Mouse (Mus musculus) midbrain, embryonic 11.5 days (tissue): Measurements from ENCODE around the gene Sgip1. TPM values are rescaled to one million over a fixed set of nuclear protein-coding genes. Genes with fewer than 3 reads are reported as not detected.

ENCODE experiments used
- ATAC-seq: fragments of 200-750 bp; cut with Nextera tagmentation; 2 replicates; pipeline ENCODE4 v1.8.0; 2017; ENCODE audit warnings: moderate TSS enrichment, moderate library complexity; ENCODE audit not compliant: low FRiP score
- DNase-seq: peaks from one replicate; pipeline ENCODE4 v3.0.0; 2015; ENCODE audit warnings: low spot score; ENCODE audit errors: missing footprints
- H3K27ac ChIP-seq: fragments of 300-500 bp; sonication (generic); 2 replicates; pipeline ENCODE4 v1.5.1; 2014; ENCODE audit warnings: low read depth, low read length
- H3K27me3 ChIP-seq: fragments of 300-500 bp; sonication (generic); 2 replicates; pipeline ENCODE4 v1.6.1; 2014; ENCODE audit warnings: mild to moderate bottlenecking, low read length, moderate library complexity, mixed read lengths; ENCODE audit not compliant: control insufficient read depth, insufficient read depth
- H3K36me3 ChIP-seq: fragments of 300-500 bp; sonication (generic); 2 replicates; pipeline ENCODE4 v1.6.1; 2014; ENCODE audit warnings: mild to moderate bottlenecking, low read length, moderate library complexity, mixed read lengths; ENCODE audit not compliant: control insufficient read depth, insufficient read depth
- H3K4me1 ChIP-seq: fragments of 300-500 bp; sonication (generic); 2 replicates; pipeline ENCODE4 v1.6.1; 2014; ENCODE audit warnings: low read length; ENCODE audit not compliant: control insufficient read depth, insufficient read depth
- H3K4me2 ChIP-seq: fragments of 300-500 bp; sonication (generic); 2 replicates; pipeline ENCODE4 v1.6.1; 2014; ENCODE audit warnings: mild to moderate bottlenecking, moderate library complexity
- H3K4me3 ChIP-seq: fragments of 300-500 bp; sonication (generic); 2 replicates; pipeline ENCODE4 v1.5.1; 2014; ENCODE audit warnings: low read depth, low read length
- H3K9ac ChIP-seq: fragments of 300-500 bp; sonication (generic); 2 replicates; pipeline ENCODE4 v1.6.1; 2014; ENCODE audit warnings: low read length
- H3K9me3 ChIP-seq: fragments of 300-500 bp; sonication (generic); 2 replicates; pipeline ENCODE4 v1.6.1; 2016; ENCODE audit warnings: low read length; ENCODE audit not compliant: control insufficient read depth
- WGBS: fragments of 180-500 bp; shearing (Covaris S2); extraction: QIAGEN DNeasy Blood & Tissue Kit; methylation state at CpG from one replicate; pipeline ENCODE4 v1.1.7; 2014; 5-methylcytosine and 5-hydroxymethylcytosine counted together
- polyA plus RNA-seq: library from polyadenylated mRNA; unstranded; fragments of >200 nt; fragmentation: Nextera tagmentation; extraction: Ambion mirVana; gene quantifications from 2 replicates; pipeline ENCODE4 v1.2.1, GENCODE M21; 2014

Sgip1 gene
- polyA plus RNA-seq, 1 experiment from 2014 or later: 14.4 TPM

- no peak overlapping the region for H3K9ac ChIP-seq
- H3K27ac ChIP-seq: no peak overlapping the region
- no peak for ATAC-seq
- no peaks in the 10 kb centered on the region for H3K4me1 ChIP-seq
- no peak overlapping the region for H3K4me3 ChIP-seq
- H3K9me3 ChIP-seq: no peaks in the 10 kb centered on the region
- no peaks in the 10 kb centered on the region for H3K36me3 ChIP-seq
- no peak overlapping the region for H3K4me2 ChIP-seq
- 85% methylated on average over 11 of the region's 11 CpGs for WGBS
- DNase-seq: no peak
- no peaks in the 10 kb centered on the region for H3K27me3 ChIP-seq
These were observed 100.0 kb downstream of the Sgip1 start for GRCm38 (mm10) chr4:102840956-102841729.

- no peak overlapping the region for H3K9ac ChIP-seq
- H3K27me3 ChIP-seq: no peaks in the 10 kb centered on the region
- no peak overlapping the region for H3K27ac ChIP-seq
- no peak overlapping the region for H3K4me2 ChIP-seq
- H3K9me3 ChIP-seq: no peaks in the 10 kb centered on the region
- WGBS: 93% methylated on average over 6 of the region's 6 CpGs
- H3K4me1 ChIP-seq: peaks cover 10% of the 10 kb centered on the region
- ATAC-seq (no peak), DNase-seq (no peak)
- no peaks in the 10 kb centered on the region for H3K36me3 ChIP-seq
- H3K4me3 ChIP-seq: no peak overlapping the region
These were observed 109.4 kb downstream of the Sgip1 start for GRCm38 (mm10) chr4:102850498-102850897.

- H3K9ac ChIP-seq: no peak overlapping the region
- WGBS: 75% methylated on average over 1 of the region's 1 CpGs
- no peak overlapping the region for H3K27ac ChIP-seq
- H3K36me3 ChIP-seq: no peaks in the 10 kb centered on the region
- no peaks in the 10 kb centered on the region for H3K27me3 ChIP-seq
- peaks cover 13% of the 10 kb centered on the region for H3K4me1 ChIP-seq
- no peak for ATAC-seq
- DNase-seq: no peak
- no peak overlapping the region for H3K4me2 ChIP-seq
- H3K4me3 ChIP-seq: no peak overlapping the region
- no peaks in the 10 kb centered on the region for H3K9me3 ChIP-seq
These were observed 110.1 kb downstream of the Sgip1 start for GRCm38 (mm10) chr4:102851161-102851560.

- Histone ChIP-seq H3K27me3 (no peaks in the 10 kb centered on the region), H3K4me1 (peaks cover 17% of the 10 kb centered on the region), H3K4me3 (no peak overlapping the region), H3K9ac (no peak overlapping the region), H3K36me3 (no peaks in the 10 kb centered on the region), H3K4me2 (no peak overlapping the region), H3K27ac (no peak overlapping the region), H3K9me3 (no peaks in the 10 kb centered on the region)
- DNase-seq (no peak), ATAC-seq (no peak)
- 75% methylated on average over 3 of the region's 3 CpGs for WGBS
These were observed 111.2 kb downstream of the Sgip1 start for GRCm38 (mm10) chr4:102852290-102852689.

- Histone ChIP-seq H3K9ac (no peak overlapping the region), H3K27me3 (no peaks in the 10 kb centered on the region), H3K9me3 (no peaks in the 10 kb centered on the region), H3K4me3 (no peak overlapping the region), H3K4me1 (peaks cover 17% of the 10 kb centered on the region), H3K36me3 (no peaks in the 10 kb centered on the region), H3K4me2 (no peak overlapping the region), H3K27ac (no peak overlapping the region)
- DNase-seq (no peak), ATAC-seq (no peak)
- 83% methylated on average over 5 of the region's 5 CpGs for WGBS
These were observed 111.7 kb downstream of the Sgip1 start for GRCm38 (mm10) chr4:102852808-102853207.

GRCm38 (mm10) chr4:102853330-102854022 lies 112.4 kb downstream of the Sgip1 start:
- 78% methylated on average over 9 of the region's 9 CpGs for WGBS
- no peak for DNase-seq

GRCm38 (mm10) chr4:102854928-102855892 lies 114.1 kb downstream of the Sgip1 start:
- 36% methylated on average over 10 of the region's 10 CpGs for WGBS
- Histone ChIP-seq H3K4me2 (no peak overlapping the region), H3K9ac (no peak overlapping the region), H3K36me3 (no peaks in the 10 kb centered on the region), H3K4me3 (no peak overlapping the region), H3K27ac (peak overlapping the region; percentile 17; the same call in 1 of the 2 replicates), H3K27me3 (no peaks in the 10 kb centered on the region), H3K4me1 (peaks cover 17% of the 10 kb centered on the region), H3K9me3 (no peaks in the 10 kb centered on the region)
- DNase-seq (peak; percentile 94), ATAC-seq (peak; percentile 87)

More at GRCm38 (mm10) chr4:102853330-102854022, 112.4 kb downstream of the Sgip1 start:
- H3K9ac ChIP-seq: no peak overlapping the region
- no peaks in the 10 kb centered on the region for H3K9me3 ChIP-seq
- no peak for ATAC-seq
- no peaks in the 10 kb centered on the region for H3K36me3 ChIP-seq
- peaks cover 17% of the 10 kb centered on the region for H3K4me1 ChIP-seq
- H3K4me2 ChIP-seq: no peak overlapping the region
- H3K27me3 ChIP-seq: no peaks in the 10 kb centered on the region
- H3K4me3 ChIP-seq: no peak overlapping the region
- no peak overlapping the region for H3K27ac ChIP-seq

GRCm38 (mm10) chr4:102856086-102856485 lies 115.0 kb downstream of the Sgip1 start:
- H3K4me3 ChIP-seq: no peak overlapping the region
- no peaks in the 10 kb centered on the region for H3K36me3 ChIP-seq
- ATAC-seq (peak; percentile 66), DNase-seq (peak; percentile 87)
- no peaks in the 10 kb centered on the region for H3K9me3 ChIP-seq
- WGBS: 18% methylated on average over 7 of the region's 7 CpGs
- H3K4me1 ChIP-seq: peaks cover 17% of the 10 kb centered on the region
- peak overlapping the region; percentile 47 for H3K9ac ChIP-seq
- peak overlapping the region; percentile 37; the same call in 1 of the 2 replicates for H3K27ac ChIP-seq
- no peaks in the 10 kb centered on the region for H3K27me3 ChIP-seq
- H3K4me2 ChIP-seq: peak overlapping the region; percentile 22
